Mouse (Mus musculus) E14TG2a.4 (cell line): ENCODE measurements around the gene Mrtfa.

Experiments used
- CTCF ChIP-seq: conservative IDR thresholded peaks from 2 replicates; pipeline ENCODE4 v1.5.1; 2014; ENCODE audit warnings: low read length
- NANOG ChIP-seq: IDR thresholded peaks from 2 replicates; pipeline ENCODE4 v1.6.1; 2014; ENCODE audit warnings: borderline replicate concordance, low read length, mixed read lengths

DNA sequence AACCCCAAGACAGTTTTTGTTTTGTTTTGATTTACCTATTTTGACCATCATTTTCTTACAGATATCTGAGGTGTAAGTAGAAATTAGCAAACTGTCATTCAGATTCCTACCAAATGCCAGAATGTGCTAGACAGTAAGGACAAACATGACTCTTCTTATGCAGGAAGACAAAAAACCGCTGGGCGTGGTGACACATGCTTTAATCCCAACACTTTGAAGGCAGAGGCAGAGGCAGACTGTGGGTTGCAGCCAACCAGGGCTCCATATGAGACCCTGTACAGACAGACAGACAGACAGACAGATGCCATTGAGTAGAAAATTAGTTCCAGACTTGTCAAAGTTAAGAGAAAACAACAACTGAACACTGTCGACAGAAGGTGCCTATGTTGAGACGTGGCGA lies 24.3 kb downstream of the Mrtfa start:
- TF ChIP-seq CTCF (no peak), NANOG (no peak)
